Mouse (Mus musculus): ENCODE results near the gene Smad5. TPM values are rescaled to one million over a fixed set of nuclear protein-coding genes. Genes with fewer than 3 reads are reported as not detected.

The Smad5 gene
- total and polyA plus RNA-seq, 3 experiments: 8.0 to 11.3 TPM; not detected in 1

DNA sequence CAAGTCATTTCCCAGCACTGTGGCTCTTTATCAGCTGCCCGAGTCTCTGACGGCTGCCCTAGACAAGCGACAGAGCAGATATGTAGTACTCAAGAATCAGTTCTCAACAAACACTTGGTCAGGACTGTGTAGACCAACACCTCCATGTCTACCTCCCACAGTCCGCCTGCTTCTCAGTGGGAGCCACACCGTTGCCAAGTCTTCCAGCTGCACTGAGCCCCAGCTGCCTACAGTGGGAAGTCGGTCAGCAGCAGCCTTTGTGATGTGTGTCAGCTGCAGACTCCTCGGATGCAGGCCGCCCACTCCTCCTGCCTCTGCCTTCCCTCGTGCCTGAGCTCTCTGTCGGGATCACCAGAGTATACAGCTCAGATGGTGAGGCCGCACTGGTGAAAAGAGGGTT is 31.6 kb upstream of the Smad5 start:
- no peak for DNase-seq (ENCODE audit: low read depth, low spot score)
- no peak for TF ChIP-seq ZKSCAN1 (IDR thresholded peaks at IDR 0.05; ENCODE audit: low read depth, low read length)
- TF ChIP-seq CHD2 (IDR thresholded peaks at IDR 0.05; ENCODE audit: low read length): no peak
- no peak for TF ChIP-seq ZC3H11A (IDR thresholded peaks at IDR 0.05; ENCODE audit: low read depth, low read length)
- TF ChIP-seq MEF2A (IDR thresholded peaks at IDR 0.05; ENCODE audit: extremely low read depth, insufficient replicate concordance, low read depth, low read length, poor library complexity, severe bottlenecking): no peak
- TF ChIP-seq CTCF (IDR thresholded peaks at IDR 0.05 in 2 of 3, conservative IDR thresholded peaks at IDR 0.05 in 1 of 3; ENCODE audit: control insufficient read depth in 1 of 3, insufficient read depth in 1 of 3, low read depth in 2 of 3, low read length in 3 of 3, poor library complexity in 1 of 3, severe bottlenecking in 1 of 3): no peak
- no peak for TF ChIP-seq RAD21 (IDR thresholded peaks at IDR 0.05; ENCODE audit: low read depth, low read length)
- no peak for TF ChIP-seq NELFE (IDR thresholded peaks at IDR 0.05; ENCODE audit: low read depth, low read length)
- no peak for TF ChIP-seq ZMIZ1 (IDR thresholded peaks at IDR 0.05; ENCODE audit: low read depth, low read length)
- no peak for TF ChIP-seq TCF12 (IDR thresholded peaks at IDR 0.05; ENCODE audit: low read depth, low read length)
- no peak for TF ChIP-seq MXI1 (IDR thresholded peaks at IDR 0.05; ENCODE audit: low read depth, low read length)
- TF ChIP-seq E2F4 (IDR thresholded peaks at IDR 0.05; ENCODE audit: borderline replicate concordance, low read depth, low read length): no peak
- TF ChIP-seq POLR2AphosphoS2 (IDR thresholded peaks at IDR 0.05; ENCODE audit: low read length): no peak
- H3K9ac ChIP-seq (ENCODE audit: control insufficient read depth, low read depth, low read length, poor library complexity, severe bottlenecking): no peak overlapping the region
- no peaks in the 10 kb centered on the region for H3K9me3 ChIP-seq (replicated peaks; ENCODE audit: insufficient read depth, low read length)
- H3K4me1 ChIP-seq (ENCODE audit: control insufficient read depth in 1 of 2, insufficient read depth in 2 of 2, low read length in 2 of 2): no peaks in the 10 kb centered on the region
- no peak overlapping the region for H3K4me3 ChIP-seq (ENCODE audit: control insufficient read depth in 1 of 2, insufficient read depth in 1 of 2, low read depth in 2 of 2, low read length in 2 of 2)
- H3K36me3 ChIP-seq (ENCODE audit: control insufficient read depth in 1 of 2, insufficient read depth in 2 of 2, low read length in 2 of 2): no peaks in the 10 kb centered on the region
- no peaks in the 10 kb centered on the region for H3K79me2 ChIP-seq (ENCODE audit: control insufficient read depth, insufficient read depth, low read length, poor library complexity)
- no peaks in the 10 kb centered on the region for H3K27me3 ChIP-seq (ENCODE audit: control insufficient read depth in 1 of 2, insufficient read depth in 2 of 2, low read length in 2 of 2)
- no peak overlapping the region for H3K27ac ChIP-seq (ENCODE audit: control insufficient read depth, low read depth, low read length)

DNA sequence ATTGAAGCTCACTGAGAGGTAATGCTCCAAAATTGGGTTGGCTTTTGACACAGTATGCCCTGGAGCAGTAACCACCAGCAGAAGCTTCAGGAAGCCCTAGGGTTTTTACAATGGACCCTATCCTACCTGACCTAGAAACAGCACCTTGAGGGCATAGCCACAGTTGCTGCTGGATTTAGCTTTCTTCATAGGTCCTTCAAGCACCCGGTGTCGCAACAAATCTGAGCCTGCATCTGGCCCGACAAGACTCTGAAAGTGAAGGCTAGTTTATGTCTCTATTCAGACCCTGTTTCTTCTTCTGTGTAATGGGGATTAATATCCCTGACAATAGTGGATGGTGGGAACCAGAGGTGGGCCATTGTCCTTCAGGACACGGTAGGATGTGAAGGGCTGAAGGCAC is 25.1 kb upstream of the Smad5 start:
- Histone ChIP-seq H3K27me3 (ENCODE audit: control insufficient read depth in 1 of 2, insufficient read depth in 2 of 2, low read length in 2 of 2) (no peaks in the 10 kb centered on the region), H3K4me3 (ENCODE audit: control insufficient read depth in 1 of 2, insufficient read depth in 1 of 2, low read depth in 2 of 2, low read length in 2 of 2) (no peak overlapping the region), H3K27ac (ENCODE audit: control insufficient read depth, low read depth, low read length) (no peak overlapping the region), H3K9me3 (replicated peaks; ENCODE audit: insufficient read depth, low read length) (no peaks in the 10 kb centered on the region), H3K4me1 (ENCODE audit: control insufficient read depth in 1 of 2, insufficient read depth in 2 of 2, low read length in 2 of 2) (no peaks in the 10 kb centered on the region), H3K36me3 (ENCODE audit: control insufficient read depth in 1 of 2, insufficient read depth in 2 of 2, low read length in 2 of 2) (no peaks in the 10 kb centered on the region), H3K79me2 (ENCODE audit: control insufficient read depth, insufficient read depth, low read length, poor library complexity) (no peaks in the 10 kb centered on the region), H3K9ac (ENCODE audit: control insufficient read depth, low read depth, low read length, poor library complexity, severe bottlenecking) (no peak overlapping the region)
- no peak for DNase-seq (ENCODE audit: low read depth, low spot score)
- TF ChIP-seq MYB (IDR thresholded peaks at IDR 0.05; ENCODE audit: low read depth, low read length): no peak
- TF ChIP-seq GABPA (IDR thresholded peaks at IDR 0.05; ENCODE audit: low read depth, low read length): no peak
- TF ChIP-seq CTCF (IDR thresholded peaks at IDR 0.05 in 2 of 3, conservative IDR thresholded peaks at IDR 0.05 in 1 of 3; ENCODE audit: control insufficient read depth in 1 of 3, insufficient read depth in 1 of 3, low read depth in 2 of 3, low read length in 3 of 3, poor library complexity in 1 of 3, severe bottlenecking in 1 of 3): no peak
- no peak for TF ChIP-seq ZC3H11A (IDR thresholded peaks at IDR 0.05; ENCODE audit: low read depth, low read length)
- TF ChIP-seq POLR2AphosphoS5 (IDR thresholded peaks at IDR 0.05; ENCODE audit: borderline replicate concordance, low read depth, low read length): no peak
- TF ChIP-seq BHLHE40 (IDR thresholded peaks at IDR 0.05; ENCODE audit: borderline replicate concordance, low read depth, low read length): no peak
- TF ChIP-seq SMC3 (IDR thresholded peaks at IDR 0.05; ENCODE audit: low read depth, low read length): no peak
- TF ChIP-seq ETS1 (IDR thresholded peaks at IDR 0.05; ENCODE audit: low read depth, low read length): no peak
- no peak for TF ChIP-seq SIN3A (IDR thresholded peaks at IDR 0.05; ENCODE audit: low read length)
- TF ChIP-seq RAD21 (IDR thresholded peaks at IDR 0.05; ENCODE audit: low read depth, low read length): no peak
- TF ChIP-seq UBTF (IDR thresholded peaks at IDR 0.05; ENCODE audit: borderline replicate concordance, insufficient read depth, low read depth, low read length): no peak
- TF ChIP-seq JUND (IDR thresholded peaks at IDR 0.05; ENCODE audit: low read depth, low read length): no peak
- no peak for TF ChIP-seq NELFE (IDR thresholded peaks at IDR 0.05; ENCODE audit: low read depth, low read length)
- TF ChIP-seq E2F4 (IDR thresholded peaks at IDR 0.05; ENCODE audit: borderline replicate concordance, low read depth, low read length): no peak
- no peak for TF ChIP-seq MAX (IDR thresholded peaks at IDR 0.05; ENCODE audit: low read length)
- TF ChIP-seq KAT2A (conservative IDR thresholded peaks at IDR 0.05; ENCODE audit: low read depth, low read length): no peak
- TF ChIP-seq ZMIZ1 (IDR thresholded peaks at IDR 0.05; ENCODE audit: low read depth, low read length): no peak
- TF ChIP-seq HCFC1 (IDR thresholded peaks at IDR 0.05; ENCODE audit: low read depth, low read length): no peak
- no peak for TF ChIP-seq CHD1 (IDR thresholded peaks at IDR 0.05; ENCODE audit: low read depth, low read length)

All from MEL (cell line).